Mouse (Mus musculus) cerebellum, adult 2 months (tissue): ENCODE measurements around the gene Gnb2. TPM values are rescaled to one million over a fixed set of nuclear protein-coding genes. Genes with fewer than 3 reads are reported as not detected.
A peak's percentile ranks its signal among the peaks of the same experiment; 100 is the strongest.

ENCODE experiments used
- DNase-seq, 2 experiments: peaks; one replicate each; pipeline ENCODE4 v3.0.0; 2021
- H3K27ac ChIP-seq: fragments of 200-500 bp; 2 replicates; pipeline ENCODE4 v1.5.1; 2012; ENCODE audit warnings: low read length, control low read depth, inconsistent platforms; ENCODE audit not compliant: insufficient read depth
- H3K27me3 ChIP-seq: fragments of 200-500 bp; 2 replicates; pipeline ENCODE4 v1.6.1; 2012; ENCODE audit warnings: inconsistent platforms, mild to moderate bottlenecking, low read length, moderate library complexity; ENCODE audit not compliant: control insufficient read depth, insufficient read depth
- H3K4me1 ChIP-seq: fragments of 200-500 bp; 2 replicates; pipeline ENCODE4 v1.6.1; 2011; ENCODE audit warnings: low read length; ENCODE audit not compliant: control insufficient read depth, insufficient read depth
- H3K4me3 ChIP-seq: fragments of 200-500 bp; replicated peaks from 2 replicates; pipeline ENCODE3; 2011; ENCODE audit warnings: mild to moderate bottlenecking, low read depth, low read length, control low read depth; ENCODE audit not compliant: insufficient read depth
- CTCF ChIP-seq: fragments of 200-500 bp; IDR thresholded peaks from 2 replicates; pipeline ENCODE4 v1.5.1; 2011; ENCODE audit warnings: low read depth, mild to moderate bottlenecking, control low read depth, low read length, moderate library complexity, borderline replicate concordance; ENCODE audit not compliant: insufficient read depth
- POLR2A ChIP-seq: fragments of 200-500 bp; IDR thresholded peaks from 2 replicates; pipeline ENCODE4 v1.6.1; 2011; ENCODE audit warnings: low read length, control low read depth, borderline replicate concordance; ENCODE audit not compliant: insufficient read depth
- WGBS: fragments of 180-500 bp; shearing (Covaris S2); methylation state at CpG from one replicate; pipeline ENCODE4 v1.1.7; 2018; 5-methylcytosine and 5-hydroxymethylcytosine counted together
- polyA plus RNA-seq: library from polyadenylated mRNA; depleted of rRNA; stranded (reverse); fragments of >200 nt; gene quantifications from 2 replicates; pipeline ENCODE4 v1.2.3, GENCODE M21; 2012

The Gnb2 gene
- polyA plus RNA-seq, 1 experiment: 410 TPM

GRCm38 (mm10) chr5:137551119-137551518, 17.8 kb upstream of the Gnb2 start:
- Histone ChIP-seq H3K4me1 (peaks cover 13% of the 10 kb centered on the region), H3K27ac (no peak overlapping the region), H3K27me3 (no peaks in the 10 kb centered on the region), H3K4me3 (no peak overlapping the region)
- WGBS: 75% methylated on average over 5 of the region's 5 CpGs
- TF ChIP-seq POLR2A (no peak), CTCF (peak; percentile 39; the same call in 1 of the 2 replicates)
- DNase-seq: no peak

- WGBS: 93% methylated on average over 2 of the region's 2 CpGs
- DNase-seq: no peak
Measured at GRCm38 (mm10) chr5:137549840-137550239, 16.5 kb upstream of the Gnb2 start.

GRCm38 (mm10) chr5:137545596-137545995, 12.3 kb upstream of the Gnb2 start:
- Histone ChIP-seq H3K27me3 (no peaks in the 10 kb centered on the region), H3K27ac (no peak overlapping the region), H3K4me1 (peaks cover 15% of the 10 kb centered on the region; the same call in 1 of the 2 replicates), H3K4me3 (no peak overlapping the region)
- DNase-seq: no peak
- 46% methylated on average over 4 of the region's 4 CpGs for WGBS
- TF ChIP-seq CTCF (no peak), POLR2A (no peak)

More at GRCm38 (mm10) chr5:137549840-137550239, 16.5 kb upstream of the Gnb2 start:
- Histone ChIP-seq H3K27me3 (no peaks in the 10 kb centered on the region), H3K4me1 (peaks cover 10% of the 10 kb centered on the region), H3K4me3 (no peak overlapping the region), H3K27ac (no peak overlapping the region)
- no peak for TF ChIP-seq POLR2A
- TF ChIP-seq CTCF: no peak

GRCm38 (mm10) chr5:137544926-137545325, 11.6 kb upstream of the Gnb2 start:
- no peaks in the 10 kb centered on the region for H3K27me3 ChIP-seq
- no peak for TF ChIP-seq CTCF
- no peak for TF ChIP-seq POLR2A
- H3K4me3 ChIP-seq: no peak overlapping the region
- DNase-seq: no peak
- WGBS: 77% methylated on average over 6 of the region's 6 CpGs
- no peak overlapping the region for H3K27ac ChIP-seq
- H3K4me1 ChIP-seq: peaks cover 18% of the 10 kb centered on the region; the same call in 1 of the 2 replicates

GRCm38 (mm10) chr5:137541768-137542540, 8.6 kb upstream of the Gnb2 start:
- Histone ChIP-seq H3K27me3 (no peaks in the 10 kb centered on the region), H3K4me3 (no peak overlapping the region), H3K4me1 (peaks cover 29% of the 10 kb centered on the region), H3K27ac (peak overlapping the region; percentile 25; the same call in 1 of the 2 replicates)
- 14% methylated on average over 5 of the region's 5 CpGs for WGBS
- DNase-seq: peak; percentile 76 to 90
- TF ChIP-seq POLR2A: no peak
- TF ChIP-seq CTCF: no peak

GRCm38 (mm10) chr5:137540991-137541390, 7.7 kb upstream of the Gnb2 start:
- Histone ChIP-seq H3K4me1 (peaks cover 29% of the 10 kb centered on the region), H3K27me3 (no peaks in the 10 kb centered on the region), H3K4me3 (no peak overlapping the region), H3K27ac (no peak overlapping the region)
- WGBS: 86% methylated on average over 6 of the region's 6 CpGs
- no peak for DNase-seq
- TF ChIP-seq CTCF (no peak), POLR2A (no peak)

- no peak overlapping the region for H3K4me3 ChIP-seq
- peaks cover 29% of the 10 kb centered on the region for H3K4me1 ChIP-seq
- no peak overlapping the region for H3K27ac ChIP-seq
- no peaks in the 10 kb centered on the region for H3K27me3 ChIP-seq
- TF ChIP-seq CTCF (no peak), POLR2A (no peak)
- 5% methylated on average over 7 of the region's 7 CpGs for WGBS
- DNase-seq: peak; percentile 83 to 86
Measured at GRCm38 (mm10) chr5:137539291-137539801, 6.0 kb upstream of the Gnb2 start.

- peak in 1 of 2 experiments; percentile 1 for DNase-seq
- Histone ChIP-seq H3K4me1 (peaks cover 23% of the 10 kb centered on the region), H3K4me3 (no peak overlapping the region), H3K27me3 (no peaks in the 10 kb centered on the region), H3K27ac (no peak overlapping the region)
- 80% methylated on average over 4 of the region's 4 CpGs for WGBS
- TF ChIP-seq POLR2A (no peak), CTCF (no peak)
Measured at GRCm38 (mm10) chr5:137537461-137537860, 4.2 kb upstream of the Gnb2 start.
